Mouse (Mus musculus): ENCODE results near the gene Stum. TPM values are rescaled to one million over a fixed set of nuclear protein-coding genes. Genes with fewer than 3 reads are reported as not detected.

Gene Stum
- polyA plus RNA-seq, 1 experiment = not detected

GRCm38 (mm10) chr1:180406336-180407035, 76.8 kb downstream of the Stum start:
- Histone ChIP-seq H3K4me3 (replicated peaks) (no peak overlapping the region), H3K36me3 (ENCODE audit: control insufficient read depth) (no peaks in the 10 kb centered on the region), H3K27me3 (ENCODE audit: control insufficient read depth) (peaks cover 8% of the 10 kb centered on the region), H3K4me1 (ENCODE audit: control insufficient read depth) (peaks cover 9% of the 10 kb centered on the region), H3K9me3 (ENCODE audit: control insufficient read depth, low read length) (no peaks in the 10 kb centered on the region)
- TF ChIP-seq TAL1 (IDR thresholded peaks at IDR 0.05; ENCODE audit: low read length) = no peak
- TF ChIP-seq GATA1 (IDR thresholded peaks at IDR 0.05; ENCODE audit: low read length) = no peak

- H3K4me3 ChIP-seq (replicated peaks) = no peak overlapping the region
- peaks cover 9% of the 10 kb centered on the region for H3K4me1 ChIP-seq (ENCODE audit: control insufficient read depth)
- no peak for TF ChIP-seq GATA1 (IDR thresholded peaks at IDR 0.05; ENCODE audit: low read length)
- TF ChIP-seq TAL1 (IDR thresholded peaks at IDR 0.05; ENCODE audit: low read length) = no peak
- H3K9me3 ChIP-seq (ENCODE audit: control insufficient read depth, low read length) = no peaks in the 10 kb centered on the region
- H3K36me3 ChIP-seq (ENCODE audit: control insufficient read depth) = no peaks in the 10 kb centered on the region
- peaks cover 8% of the 10 kb centered on the region for H3K27me3 ChIP-seq (ENCODE audit: control insufficient read depth)
These were observed 77.5 kb downstream of the Stum start for GRCm38 (mm10) chr1:180405576-180406335.

GRCm38 (mm10) chr1:180404706-180405105, 78.6 kb downstream of the Stum start:
- Histone ChIP-seq H3K36me3 (ENCODE audit: control insufficient read depth) (no peaks in the 10 kb centered on the region), H3K4me1 (ENCODE audit: control insufficient read depth) (peaks cover 9% of the 10 kb centered on the region), H3K27me3 (ENCODE audit: control insufficient read depth) (peaks cover 8% of the 10 kb centered on the region), H3K4me3 (replicated peaks) (no peak overlapping the region), H3K9me3 (ENCODE audit: control insufficient read depth, low read length) (no peaks in the 10 kb centered on the region)
- TF ChIP-seq TAL1 (IDR thresholded peaks at IDR 0.05; ENCODE audit: low read length) = no peak
- no peak for TF ChIP-seq GATA1 (IDR thresholded peaks at IDR 0.05; ENCODE audit: low read length)

- no peak for TF ChIP-seq GATA1 (IDR thresholded peaks at IDR 0.05; ENCODE audit: low read length)
- no peak for TF ChIP-seq TAL1 (IDR thresholded peaks at IDR 0.05; ENCODE audit: low read length)
- no peaks in the 10 kb centered on the region for H3K9me3 ChIP-seq (ENCODE audit: control insufficient read depth, low read length)
- H3K4me1 ChIP-seq (ENCODE audit: control insufficient read depth) = peaks cover 9% of the 10 kb centered on the region
- peaks cover 8% of the 10 kb centered on the region for H3K27me3 ChIP-seq (ENCODE audit: control insufficient read depth)
- no peak overlapping the region for H3K4me3 ChIP-seq (replicated peaks)
- H3K36me3 ChIP-seq (ENCODE audit: control insufficient read depth) = no peaks in the 10 kb centered on the region
These were observed 79.4 kb downstream of the Stum start for GRCm38 (mm10) chr1:180403694-180404606.

GRCm38 (mm10) chr1:180403357-180403693, 80.0 kb downstream of the Stum start:
- Histone ChIP-seq H3K4me3 (replicated peaks) (no peak overlapping the region), H3K4me1 (ENCODE audit: control insufficient read depth) (peaks cover 9% of the 10 kb centered on the region), H3K9me3 (ENCODE audit: control insufficient read depth, low read length) (no peaks in the 10 kb centered on the region), H3K27me3 (ENCODE audit: control insufficient read depth) (peaks cover 8% of the 10 kb centered on the region), H3K36me3 (ENCODE audit: control insufficient read depth) (no peaks in the 10 kb centered on the region)
- TF ChIP-seq GATA1 (IDR thresholded peaks at IDR 0.05; ENCODE audit: low read length) = no peak
- no peak for TF ChIP-seq TAL1 (IDR thresholded peaks at IDR 0.05; ENCODE audit: low read length)

- Histone ChIP-seq H3K9me3 (ENCODE audit: control insufficient read depth, low read length) (no peaks in the 10 kb centered on the region), H3K36me3 (ENCODE audit: control insufficient read depth) (no peaks in the 10 kb centered on the region), H3K4me3 (replicated peaks) (no peak overlapping the region), H3K27me3 (ENCODE audit: control insufficient read depth) (peaks cover 8% of the 10 kb centered on the region), H3K4me1 (ENCODE audit: control insufficient read depth) (peaks cover 9% of the 10 kb centered on the region)
- TF ChIP-seq TAL1 (IDR thresholded peaks at IDR 0.05; ENCODE audit: low read length) = no peak
- TF ChIP-seq GATA1 (IDR thresholded peaks at IDR 0.05; ENCODE audit: low read length) = no peak
These were observed 80.7 kb downstream of the Stum start for GRCm38 (mm10) chr1:180402481-180403081.

GRCm38 (mm10) chr1:180401725-180402124, 81.6 kb downstream of the Stum start:
- peaks cover 7% of the 10 kb centered on the region for H3K4me1 ChIP-seq (ENCODE audit: control insufficient read depth)
- peaks cover 8% of the 10 kb centered on the region for H3K27me3 ChIP-seq (ENCODE audit: control insufficient read depth)
- no peak for TF ChIP-seq TAL1 (IDR thresholded peaks at IDR 0.05; ENCODE audit: low read length)
- no peak for TF ChIP-seq GATA1 (IDR thresholded peaks at IDR 0.05; ENCODE audit: low read length)
- no peaks in the 10 kb centered on the region for H3K36me3 ChIP-seq (ENCODE audit: control insufficient read depth)
- no peak overlapping the region for H3K4me3 ChIP-seq (replicated peaks)
- H3K9me3 ChIP-seq (ENCODE audit: control insufficient read depth, low read length) = no peaks in the 10 kb centered on the region

- no peaks in the 10 kb centered on the region for H3K36me3 ChIP-seq (ENCODE audit: control insufficient read depth)
- peaks cover 8% of the 10 kb centered on the region for H3K4me1 ChIP-seq (ENCODE audit: control insufficient read depth)
- peaks cover 8% of the 10 kb centered on the region for H3K27me3 ChIP-seq (ENCODE audit: control insufficient read depth)
- no peak overlapping the region for H3K4me3 ChIP-seq (replicated peaks)
- TF ChIP-seq GATA1 (IDR thresholded peaks at IDR 0.05; ENCODE audit: low read length) (no peak), TAL1 (IDR thresholded peaks at IDR 0.05; ENCODE audit: low read length) (no peak)
- H3K9me3 ChIP-seq (ENCODE audit: control insufficient read depth, low read length) = no peaks in the 10 kb centered on the region
These were observed 82.4 kb downstream of the Stum start for GRCm38 (mm10) chr1:180400691-180401455.
